Mouse (Mus musculus) cortical plate, adult 2 months (tissue): ENCODE measurements around the gene Slc6a2.

ENCODE experiments used
- CTCF ChIP-seq: fragments of 200-500 bp; IDR thresholded peaks from 2 replicates; pipeline ENCODE4 v1.5.1; 2011; ENCODE audit warnings: mild to moderate bottlenecking, control low read depth, low read length; ENCODE audit not compliant: insufficient read depth; ENCODE audit errors: extremely low read depth
- POLR2A ChIP-seq: fragments of 200-500 bp; IDR thresholded peaks from 2 replicates; pipeline ENCODE4 v1.6.1; 2011; ENCODE audit warnings: mild to moderate bottlenecking, low read length, control low read depth; ENCODE audit not compliant: insufficient read depth; ENCODE audit errors: extremely low read depth

DNA sequence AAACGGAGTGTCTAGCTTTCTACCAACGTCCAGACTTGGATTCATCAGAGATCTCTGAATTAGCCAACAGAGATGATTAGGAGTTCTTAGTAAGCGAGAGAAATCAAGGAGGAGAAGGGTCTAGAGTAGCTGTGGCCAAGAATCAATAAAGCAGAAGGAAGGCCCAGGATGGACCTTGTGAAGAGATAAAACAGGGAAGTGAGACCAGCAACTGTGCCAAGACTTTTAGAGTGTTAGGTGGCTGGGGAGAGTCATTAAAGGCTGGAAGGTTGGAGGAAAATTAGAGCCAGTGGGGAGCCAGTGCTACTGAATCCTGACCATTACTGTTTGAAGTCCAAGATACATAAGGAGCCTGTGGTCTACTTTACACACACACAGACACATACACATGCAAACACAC lies 48.4 kb upstream of the Slc6a2 start:
- no peak for TF ChIP-seq POLR2A
- no peak for TF ChIP-seq CTCF
